Mouse (Mus musculus) T-cell, adult 2 months (primary cell): Measurements from ENCODE around the gene Cda.
"Not testable (repeated sequence)": the region's sequence is repeated elsewhere in the genome, so short reads cannot be mapped to it uniquely, and the experiment has no call there.

Experiments used
- DNase-seq: peaks from one replicate; pipeline ENCODE4 v3.0.0; 2022; ENCODE audit warnings: low spot score

Cda gene

GRCm38 (mm10) chr4:138335036-138335435 is 32.8 kb downstream of the Cda start:
- DNase-seq: no peak

GRCm38 (mm10) chr4:138333135-138333534 is 34.7 kb downstream of the Cda start:
- DNase-seq: no peak

- DNase-seq: no peak
Observed at GRCm38 (mm10) chr4:138331647-138332046, 36.1 kb downstream of the Cda start.

GRCm38 (mm10) chr4:138330264-138330671 is 37.5 kb downstream of the Cda start:
- no peak for DNase-seq

- no peak for DNase-seq
Observed at GRCm38 (mm10) chr4:138327891-138328470, 39.8 kb downstream of the Cda start.

GRCm38 (mm10) chr4:138327155-138327554 is 40.6 kb downstream of the Cda start:
- not testable (repeated sequence) for DNase-seq

- DNase-seq: peak; percentile 90
Observed at GRCm38 (mm10) chr4:138326077-138326695, 41.6 kb downstream of the Cda start, which contains the start of gene Pink1. Gene Pink1 (minus strand): TSS chr4:138326307.

- DNase-seq: peak; percentile 89
Observed at GRCm38 (mm10) chr4:138325466-138326076, 42.2 kb downstream of the Cda start.

GRCm38 (mm10) chr4:138324451-138324850 is 43.3 kb downstream of the Cda start:
- no peak for DNase-seq

- no peak for DNase-seq
Observed at GRCm38 (mm10) chr4:138323753-138324152, 44.0 kb downstream of the Cda start.

- no peak for DNase-seq
Observed at GRCm38 (mm10) chr4:138322692-138323091, 45.1 kb downstream of the Cda start.

- no peak for DNase-seq
Observed at GRCm38 (mm10) chr4:138321488-138321887, 46.3 kb downstream of the Cda start.

- DNase-seq: no peak
Observed at GRCm38 (mm10) chr4:138320711-138321110, 47.1 kb downstream of the Cda start.

GRCm38 (mm10) chr4:138319508-138319907 is 48.3 kb downstream of the Cda start:
- DNase-seq: peak; percentile 77

GRCm38 (mm10) chr4:138318509-138319266 is 49.1 kb downstream of the Cda start:
- peak; percentile 55 for DNase-seq

- DNase-seq: no peak
Observed at GRCm38 (mm10) chr4:138316369-138316768, 51.4 kb downstream of the Cda start.

GRCm38 (mm10) chr4:138315781-138316180 is 52.0 kb downstream of the Cda start:
- DNase-seq: no peak

GRCm38 (mm10) chr4:138313795-138314194 is 54.0 kb downstream of the Cda start:
- DNase-seq: no peak

GRCm38 (mm10) chr4:138313021-138313420 is 54.8 kb downstream of the Cda start:
- DNase-seq: no peak

GRCm38 (mm10) chr4:138312105-138312504 is 55.7 kb downstream of the Cda start:
- no peak for DNase-seq

GRCm38 (mm10) chr4:138311595-138311994 is 56.2 kb downstream of the Cda start:
- peak; percentile 49 for DNase-seq

GRCm38 (mm10) chr4:138310311-138310910 is 57.4 kb downstream of the Cda start:
- no peak for DNase-seq
